Mouse (Mus musculus) MEL-GATA-1-ER (cell line): ENCODE measurements around the gene Ggcx.
"Not testable (repeated sequence)": the region's sequence is repeated elsewhere in the genome, so short reads cannot be mapped to it uniquely, and the experiment has no call there.

ENCODE experiments used
- DNase-seq: peaks from one replicate; pipeline ENCODE4 v3.0.0-alpha.2; 2012; ENCODE audit warnings: low read depth; ENCODE audit errors: extremely low read depth

Ggcx gene

DNA sequence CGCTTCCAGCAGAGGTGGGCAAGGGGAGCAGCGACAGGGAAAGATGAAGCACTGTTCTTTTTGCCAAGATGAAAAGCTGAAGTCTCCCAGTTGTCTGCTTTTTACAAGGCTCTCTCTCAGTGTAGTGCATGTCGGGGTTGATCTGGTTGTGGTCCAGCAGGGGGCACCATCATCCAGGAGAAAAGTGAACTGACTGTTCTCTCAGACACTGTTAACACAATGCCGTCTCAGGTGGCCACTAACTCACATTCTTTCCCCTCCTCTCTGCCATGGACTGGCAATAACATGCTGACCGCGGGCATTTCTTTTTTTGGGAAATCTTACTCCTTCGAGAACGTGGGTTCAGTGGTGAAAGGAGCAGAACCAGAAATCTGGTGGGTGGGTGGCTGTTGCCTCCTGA lies 13.9 kb downstream of the Ggcx start:
- peak; percentile 43 for DNase-seq

DNA sequence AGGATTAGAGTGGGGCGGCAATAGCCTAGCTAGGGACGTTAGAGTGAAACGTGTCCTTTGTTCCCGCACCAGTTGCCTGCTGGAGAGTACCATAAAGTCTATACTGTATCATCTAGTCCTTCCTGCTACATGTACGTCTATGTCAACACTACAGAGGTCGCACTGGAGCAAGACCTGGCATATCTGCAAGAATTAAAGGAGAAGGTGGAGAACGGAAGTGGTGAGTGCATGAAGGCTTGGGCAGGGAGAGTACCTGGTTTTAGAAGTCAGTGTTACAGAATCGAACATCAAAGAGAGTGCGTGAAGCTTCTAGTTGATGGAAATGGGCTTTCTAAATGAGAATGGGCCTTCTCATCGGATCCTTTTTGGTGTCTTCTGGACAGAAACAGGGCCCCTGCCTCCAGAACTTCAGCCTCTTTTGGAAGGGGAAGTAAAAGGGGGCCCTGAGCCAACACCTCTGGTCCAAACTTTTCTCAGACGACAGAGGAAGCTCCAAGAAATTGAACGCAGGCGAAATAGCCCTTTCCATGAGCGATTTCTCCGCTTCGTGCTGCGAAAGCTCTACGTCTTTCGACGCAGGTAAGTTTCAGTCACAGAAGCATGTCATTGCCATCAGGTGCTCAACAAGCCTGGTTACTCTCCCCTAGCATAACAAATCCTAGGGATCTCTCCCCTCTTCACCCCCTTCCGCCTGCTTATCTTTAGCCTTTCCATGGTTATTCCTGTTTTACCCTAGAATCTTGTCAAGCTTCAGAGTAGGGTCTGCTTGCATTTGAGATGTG lies 15.1 kb downstream of the Ggcx start:
- no peak for DNase-seq

DNA sequence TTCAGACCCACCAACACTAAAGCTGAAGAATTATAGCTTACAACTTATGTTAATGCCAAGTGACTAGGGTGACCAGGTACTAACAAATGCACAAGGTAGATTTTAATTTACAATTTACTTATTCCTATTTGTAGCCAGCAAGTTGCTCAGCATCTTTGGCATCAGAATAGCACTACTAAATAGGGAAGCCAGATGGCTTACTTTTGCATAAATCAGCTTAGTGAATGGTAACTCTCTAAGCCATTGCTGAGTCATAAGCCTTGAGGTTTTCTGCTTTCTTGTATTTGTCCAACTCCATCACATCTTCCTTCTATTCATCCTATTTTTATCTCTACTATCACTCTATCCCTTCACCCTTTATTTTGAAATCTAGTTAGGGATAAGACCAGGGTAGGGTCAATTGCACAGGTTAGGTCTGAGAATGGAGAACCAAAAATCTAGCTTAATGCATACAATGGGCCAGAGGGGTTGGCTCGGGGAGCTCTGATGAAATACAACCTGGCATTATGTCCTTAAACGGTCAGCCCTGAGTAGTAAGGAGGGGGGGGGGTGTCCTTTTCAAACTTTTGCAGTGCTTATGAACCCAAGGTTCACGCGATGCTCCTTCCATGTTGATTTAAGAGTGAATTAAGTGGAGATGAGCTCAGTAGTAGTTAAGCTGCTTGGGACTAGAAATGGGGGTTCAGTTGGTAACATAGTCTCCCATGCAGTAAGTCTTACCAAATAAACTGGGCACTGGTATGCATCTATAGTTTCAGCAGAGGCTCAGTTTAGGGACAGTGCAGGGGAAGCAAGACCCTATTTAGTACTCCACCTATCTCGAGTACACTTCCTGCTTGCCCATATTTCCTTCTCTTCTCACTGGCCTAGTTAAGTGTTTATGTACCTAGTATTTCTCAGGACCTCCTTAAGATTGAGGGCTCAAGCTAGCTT lies 17.1 kb downstream of the Ggcx start:
- DNase-seq = no peak

DNA sequence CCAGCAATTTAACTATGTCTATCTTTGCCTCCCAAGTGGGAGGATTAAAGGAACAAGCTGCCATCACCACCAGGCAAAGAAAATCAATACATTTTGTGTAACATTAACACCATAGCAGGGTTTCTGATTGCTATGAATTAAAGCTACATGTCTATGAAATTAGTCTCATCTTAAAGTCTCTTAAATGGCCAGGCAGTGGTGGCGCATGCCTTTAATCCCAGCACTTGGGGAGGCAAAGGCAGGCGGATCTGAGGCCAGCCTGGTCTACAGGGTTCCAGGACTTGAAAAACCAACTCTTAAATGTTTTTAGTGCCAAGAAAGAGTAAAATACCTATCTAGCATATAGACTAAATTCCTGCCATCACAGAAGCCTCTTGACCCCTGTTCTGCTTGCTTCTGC lies 18.0 kb downstream of the Ggcx start:
- no peak for DNase-seq

DNA sequence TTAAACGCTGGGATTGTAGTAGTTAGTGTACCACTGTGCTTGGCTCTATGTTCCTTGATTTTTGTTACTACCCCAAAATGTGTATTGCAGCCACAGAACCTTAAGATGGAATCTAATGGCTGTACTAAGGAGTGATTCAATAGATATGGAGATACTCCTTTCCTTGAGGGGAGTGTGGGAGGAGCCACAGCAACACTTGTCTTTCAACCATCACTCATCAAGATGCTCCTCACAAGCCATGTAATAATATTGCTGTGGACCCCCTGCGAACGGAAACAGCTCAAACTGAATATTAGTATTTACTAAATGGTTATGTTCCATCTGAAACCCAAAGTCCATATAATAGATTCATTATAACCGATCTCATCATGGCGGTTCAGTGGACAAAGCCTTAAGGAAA lies 24.1 kb downstream of the Ggcx start:
- no peak for DNase-seq

DNA sequence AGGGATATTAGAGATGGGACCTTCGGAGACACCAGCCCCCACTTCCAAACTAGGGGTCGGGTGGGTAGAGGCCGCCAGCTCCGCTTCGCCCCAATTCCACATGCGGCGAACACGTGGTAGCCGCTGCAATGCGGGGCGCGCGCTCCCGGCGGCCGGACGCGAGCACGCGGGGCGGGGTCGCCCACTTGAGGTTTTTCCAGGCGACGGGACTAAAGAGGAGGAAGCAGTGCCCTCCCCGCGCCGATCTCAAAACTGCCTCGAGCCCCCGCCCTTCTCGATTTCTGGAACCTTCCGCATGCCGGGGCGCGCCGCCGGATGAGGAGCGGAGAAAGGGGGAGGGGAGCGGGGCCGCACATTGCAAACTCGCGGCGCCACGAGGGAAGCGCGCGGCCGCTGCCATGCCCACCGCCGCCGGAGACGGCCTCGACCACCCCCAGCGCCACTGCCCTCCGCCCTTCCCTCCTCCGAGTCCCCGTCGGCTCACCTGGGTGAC lies 24.8 kb downstream of the Ggcx start:
- peak; percentile 49 for DNase-seq

DNA sequence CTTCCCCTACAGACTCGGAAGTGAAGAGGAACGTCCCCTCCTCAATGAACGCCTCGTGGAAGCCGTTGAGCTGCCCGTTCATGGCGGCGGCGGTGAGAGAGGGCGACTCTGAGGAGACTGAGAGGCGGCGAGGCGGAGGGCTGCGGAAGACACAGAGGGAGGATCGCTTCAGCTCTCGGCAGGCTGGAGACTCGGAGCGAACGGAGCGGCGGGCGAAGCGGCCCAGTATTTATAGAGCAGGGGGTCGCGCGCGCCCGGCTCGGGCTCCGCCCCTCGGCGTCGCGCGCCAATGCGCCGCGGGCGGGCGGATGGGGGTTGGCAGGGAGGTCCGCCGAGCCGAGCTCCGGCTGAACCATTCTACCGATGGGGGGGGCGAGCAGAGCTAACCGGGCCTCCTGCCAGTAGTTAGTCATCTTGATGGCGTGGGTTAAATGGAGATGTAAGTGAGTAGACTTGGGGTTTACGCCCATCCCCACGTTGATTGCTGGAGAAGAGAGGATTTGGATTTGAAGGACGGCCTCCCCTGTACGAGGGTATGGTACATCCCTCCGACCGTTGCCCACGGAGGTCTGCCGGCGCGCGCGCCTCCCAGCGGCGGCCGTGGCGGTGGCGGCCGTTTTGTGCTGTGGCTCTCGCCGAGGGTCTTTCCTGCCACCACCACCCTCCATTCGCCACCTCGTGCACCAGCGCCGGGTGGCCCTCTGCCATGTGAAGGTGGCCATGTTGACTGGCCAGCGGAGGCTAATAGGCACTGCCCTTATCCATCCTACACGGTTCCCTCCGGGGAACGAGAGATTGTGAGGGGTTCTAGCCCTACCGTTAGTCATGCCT lies 25.5 kb downstream of the Ggcx start, which contains the start of gene Mat2a:
Gene Mat2a (minus strand): TSS at position 204 of the 831 bp plus-strand sequence.
- peak; percentile 90 for DNase-seq

DNA sequence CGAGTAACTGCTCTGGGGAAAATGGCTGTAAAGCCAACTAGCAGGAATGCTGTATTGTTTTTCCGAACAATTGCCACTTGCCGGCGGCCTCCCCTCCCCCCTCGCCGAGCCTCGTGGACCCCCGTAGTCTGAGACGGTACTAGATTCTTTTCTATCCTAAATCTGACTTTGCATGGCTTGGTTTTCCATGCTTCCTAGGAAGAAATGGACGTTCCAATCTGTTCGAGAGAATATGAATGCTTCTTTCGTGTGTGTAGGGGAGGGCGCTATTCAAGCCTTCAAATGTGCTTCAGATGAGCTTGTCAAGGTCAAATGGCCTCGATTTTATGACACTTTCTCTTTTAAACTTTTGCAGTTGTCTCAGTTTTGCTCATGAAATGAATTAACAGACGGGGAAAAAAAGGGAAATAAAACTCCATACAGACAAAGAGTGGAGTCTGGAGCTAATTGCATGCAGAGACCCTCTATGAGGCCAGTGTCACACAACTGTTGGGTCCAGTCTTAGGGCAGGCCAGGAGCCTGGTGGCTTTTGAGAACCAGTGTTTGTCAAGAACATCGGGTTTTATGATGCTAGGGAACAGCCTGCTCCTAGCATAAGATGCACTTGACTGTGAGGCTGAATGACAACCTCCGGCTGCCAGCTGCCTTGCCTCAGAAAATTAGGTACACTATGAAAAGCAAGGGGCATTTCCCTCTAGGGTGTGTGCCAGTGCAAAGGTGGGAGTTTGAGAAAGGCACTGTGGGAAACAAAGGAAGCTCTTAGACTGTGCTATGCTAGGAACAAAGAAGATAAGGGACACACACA lies 26.3 kb downstream of the Ggcx start:
- peak; percentile 69 for DNase-seq

DNA sequence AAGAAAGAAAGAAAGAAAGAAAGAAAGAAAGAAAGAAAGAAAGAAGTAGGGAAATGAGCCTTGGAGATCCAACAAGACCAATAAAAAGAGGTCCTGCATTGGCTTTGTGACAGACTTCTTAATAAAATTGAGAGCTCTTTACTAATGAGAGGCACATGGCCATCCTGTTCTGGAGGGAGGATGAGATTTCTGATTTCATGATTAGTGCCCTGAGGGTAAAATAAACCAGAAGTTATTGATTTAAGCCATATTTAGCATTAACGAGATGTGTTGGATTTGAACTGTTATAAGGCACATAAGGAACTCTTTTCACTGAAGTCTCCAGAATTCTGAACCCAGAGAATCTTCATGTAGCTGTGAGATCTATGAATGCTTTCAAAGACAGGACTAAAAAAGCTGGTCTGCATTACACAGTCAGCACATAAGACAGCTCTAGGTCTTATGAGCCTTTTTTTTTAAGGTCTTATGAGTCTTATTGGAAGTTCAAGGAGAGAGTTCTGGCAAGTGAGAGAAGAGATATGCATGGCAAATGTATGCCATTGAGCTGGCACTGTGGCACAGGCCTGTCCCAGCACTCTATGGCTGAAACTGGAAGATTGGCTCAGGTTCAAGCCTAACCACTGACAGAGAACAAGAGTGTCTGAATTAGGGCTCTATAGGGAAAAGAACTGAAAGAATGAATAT lies 29.0 kb downstream of the Ggcx start:
- DNase-seq = no peak

DNA sequence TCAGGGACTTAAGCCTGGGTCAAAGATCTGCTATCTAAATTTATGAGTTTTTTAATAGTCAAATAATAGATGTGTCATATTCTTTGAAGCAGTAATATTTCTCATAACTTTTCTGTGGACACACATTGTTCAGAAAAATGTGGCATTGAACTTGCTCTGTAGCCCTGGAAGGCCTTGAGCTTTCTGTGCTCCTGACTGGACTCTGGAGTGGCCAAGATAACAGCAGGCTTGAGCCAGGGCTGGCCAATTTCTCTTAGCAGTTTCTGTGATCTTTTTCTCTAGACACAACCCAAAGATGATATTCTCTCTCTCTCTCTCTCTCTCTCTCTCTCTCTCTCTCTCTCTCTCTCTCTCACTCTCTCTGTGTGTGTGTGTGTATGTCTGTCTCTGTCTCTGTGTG lies 30.9 kb downstream of the Ggcx start:
- no peak for DNase-seq

DNA sequence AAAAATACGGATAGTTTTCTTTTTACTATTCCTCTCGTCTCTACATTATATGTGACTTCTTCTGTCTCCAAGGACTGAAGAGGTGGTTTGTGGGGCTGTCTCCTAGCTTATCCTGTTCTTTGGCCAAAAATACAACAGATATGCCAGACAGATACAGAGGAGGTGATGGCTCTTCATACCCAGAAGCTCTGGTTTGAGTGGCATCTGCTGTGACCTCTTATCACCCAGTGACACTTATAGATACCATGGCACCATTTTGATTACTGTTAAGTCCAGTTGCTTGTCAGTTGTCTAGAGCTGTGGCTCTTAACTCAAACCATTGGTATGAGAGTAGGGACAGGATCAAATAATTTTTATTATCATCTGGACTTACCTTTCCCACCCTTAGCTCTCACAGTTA lies 33.4 kb downstream of the Ggcx start:
- no peak for DNase-seq

DNA sequence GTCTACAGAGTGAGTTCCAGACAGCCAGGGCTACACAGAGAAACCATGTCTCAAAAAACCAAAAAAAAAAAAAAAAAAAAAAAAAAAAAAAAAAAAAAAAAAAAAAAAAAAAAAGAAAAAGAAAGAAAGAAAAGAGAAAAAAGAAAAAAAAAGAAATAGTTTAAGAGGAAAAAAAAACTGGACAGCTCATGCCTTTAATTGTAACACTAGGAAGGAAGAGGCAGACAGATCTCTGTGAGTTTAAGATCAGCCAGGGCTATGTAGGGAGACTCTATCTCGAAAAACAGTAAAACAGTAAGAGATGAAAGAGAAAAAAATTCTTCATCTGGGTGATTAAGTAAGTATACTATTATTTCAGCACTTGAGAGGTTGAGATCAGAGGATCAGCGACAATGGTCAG lies 37.7 kb downstream of the Ggcx start:
- not testable (repeated sequence) for DNase-seq

DNA sequence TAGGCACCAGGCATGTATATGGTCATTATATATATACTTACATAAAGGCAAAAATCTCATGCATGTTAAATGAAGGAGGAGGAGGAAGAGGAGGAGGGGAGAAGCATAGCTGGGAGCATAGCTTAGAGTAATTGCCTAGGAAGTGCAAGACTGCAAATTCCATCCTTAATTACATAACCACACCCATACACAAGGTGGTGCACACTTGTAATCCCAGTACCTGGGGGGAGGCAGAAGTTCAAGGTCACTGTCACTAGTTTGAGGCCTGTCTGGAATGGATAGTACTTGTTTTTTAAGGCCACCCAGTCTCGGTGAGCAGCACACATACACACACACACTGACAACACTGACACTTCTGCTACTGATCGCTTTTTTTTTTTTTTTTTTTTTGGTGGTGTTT lies 38.2 kb downstream of the Ggcx start:
- DNase-seq = no peak

DNA sequence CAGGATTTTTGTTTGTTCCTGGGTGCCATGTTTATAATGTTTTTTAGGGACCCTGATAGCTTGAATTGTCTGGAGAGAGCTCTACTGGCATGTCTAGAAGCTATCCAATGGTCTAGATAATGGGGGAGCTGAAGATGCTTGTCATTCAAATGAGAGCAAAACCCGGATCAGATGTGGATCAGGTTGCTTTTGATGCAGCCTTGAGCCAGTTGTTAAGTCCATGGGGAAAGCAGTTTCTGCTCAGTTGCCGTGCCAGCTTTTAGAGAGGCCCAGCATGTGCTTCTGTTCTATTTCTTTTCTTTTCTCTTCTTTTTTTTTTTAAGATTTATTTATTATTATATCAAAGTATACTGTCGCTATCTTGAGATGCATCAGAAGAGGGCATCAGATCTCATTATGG lies 39.5 kb downstream of the Ggcx start:
- no peak for DNase-seq

DNA sequence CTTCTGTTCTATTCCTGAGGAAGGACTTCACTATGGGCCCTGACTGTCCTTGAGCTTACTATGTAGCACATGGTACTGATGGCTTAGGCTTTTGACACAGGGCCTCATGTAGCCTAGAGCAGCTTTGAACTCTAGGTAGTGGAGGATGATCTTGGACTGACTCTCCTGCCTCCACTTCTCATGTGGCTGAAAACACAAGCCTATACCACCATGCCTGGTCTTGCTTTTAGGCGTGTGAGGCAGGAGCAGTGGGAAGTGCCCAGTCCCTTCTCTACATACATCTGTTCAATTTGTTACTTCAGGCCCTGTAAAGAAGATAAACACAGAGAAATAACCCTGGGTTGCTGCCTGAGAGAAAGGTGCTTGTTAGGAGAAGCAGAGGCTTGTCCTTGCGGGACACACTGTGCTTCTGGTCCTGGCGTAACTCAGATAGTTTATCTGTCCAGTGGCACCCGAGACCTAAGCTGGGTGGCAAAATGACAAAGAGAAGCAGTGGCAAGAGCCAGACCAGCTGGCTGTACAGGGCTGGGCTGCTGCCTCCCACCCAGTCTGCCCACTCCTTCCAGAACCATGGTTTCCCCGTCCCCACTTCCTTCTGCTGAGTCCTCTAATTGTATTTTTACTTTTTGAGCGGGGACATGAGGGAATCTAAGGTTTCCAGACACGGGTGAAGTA lies 40.1 kb downstream of the Ggcx start:
- DNase-seq = no peak

DNA sequence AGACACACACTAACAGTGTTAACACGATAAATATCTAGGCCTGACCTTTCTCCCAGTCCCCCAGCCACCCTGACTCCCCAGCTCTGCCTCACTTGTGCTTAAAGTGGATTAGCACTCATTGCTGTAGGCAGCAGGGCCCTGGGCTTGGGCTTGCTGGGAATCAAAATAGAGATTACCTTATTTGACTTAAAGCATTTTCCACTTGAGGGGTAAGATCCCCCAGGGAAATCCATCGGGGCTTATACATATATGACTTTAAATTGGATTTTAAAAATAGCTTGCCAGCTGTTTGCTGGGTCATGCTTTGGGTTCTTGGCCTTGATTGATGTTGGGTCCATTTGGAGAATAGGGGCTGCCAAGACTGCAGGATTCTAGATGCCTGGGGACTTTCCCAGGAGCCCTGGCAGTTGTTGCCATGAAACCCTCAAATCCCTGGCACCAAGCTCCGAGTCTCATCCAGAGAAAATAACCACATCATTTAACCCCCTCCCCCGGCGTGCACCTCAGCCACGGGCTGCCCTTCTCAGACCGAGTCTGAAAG lies 40.8 kb downstream of the Ggcx start:
- DNase-seq = no peak

DNA sequence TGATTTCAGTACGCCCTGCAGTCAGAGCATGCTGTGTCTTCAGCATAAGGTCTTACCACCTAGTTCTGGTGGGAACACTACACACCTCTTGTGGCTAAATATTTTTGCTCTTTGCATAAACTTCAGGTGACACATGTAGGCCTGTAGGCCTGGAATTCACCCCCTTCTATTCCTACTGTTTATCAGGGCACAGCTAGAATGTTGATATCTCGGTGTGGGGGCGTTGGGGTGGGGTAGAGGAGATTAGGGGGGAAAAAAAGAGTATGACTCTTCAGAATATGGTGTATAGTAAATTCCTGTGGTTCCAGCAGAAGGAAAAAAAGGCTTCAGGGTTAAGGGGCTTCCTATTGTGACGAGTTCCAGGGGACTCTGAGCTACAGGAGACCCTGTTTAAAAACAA lies 42.5 kb downstream of the Ggcx start:
- no peak for DNase-seq

DNA sequence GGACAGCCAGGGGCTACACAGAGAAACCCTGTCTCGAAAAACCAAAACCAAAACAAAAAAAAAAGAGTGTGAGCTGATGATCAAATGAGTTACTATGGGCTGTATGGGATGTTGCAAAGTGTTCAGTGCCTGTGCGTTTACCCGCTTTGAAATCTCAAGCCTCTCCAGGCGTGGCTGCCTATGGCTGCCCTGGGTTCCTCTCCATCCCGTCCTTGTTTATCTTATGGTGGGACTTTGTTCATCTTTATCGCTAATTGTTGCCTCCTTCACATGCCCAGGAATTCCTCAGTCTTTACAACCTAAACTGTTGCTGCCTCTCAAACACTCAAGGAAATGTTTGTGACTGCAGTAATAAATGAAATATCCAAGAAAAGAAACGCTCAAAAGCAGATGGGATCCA lies 44.3 kb downstream of the Ggcx start:
- no peak for DNase-seq

DNA sequence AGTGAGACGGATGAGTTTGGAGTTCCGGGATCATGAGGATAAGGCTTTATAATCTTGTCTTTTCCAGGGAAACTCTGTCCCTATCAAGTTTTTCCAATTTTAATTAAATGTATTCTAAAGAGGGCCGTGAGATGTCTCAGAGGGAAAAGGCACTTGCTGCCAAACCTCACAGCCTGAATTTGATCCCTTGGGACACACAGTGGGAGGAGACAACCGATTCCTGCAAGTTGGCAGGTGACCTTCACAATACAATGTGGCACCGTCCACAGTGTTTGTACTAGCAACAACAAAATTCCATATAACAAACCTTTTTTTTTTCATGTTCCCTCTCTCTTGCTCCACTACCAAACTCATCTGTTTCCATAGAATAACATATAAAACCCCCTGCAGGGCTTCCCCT lies 44.8 kb downstream of the Ggcx start:
- no peak for DNase-seq
